Mouse (Mus musculus): ENCODE data around the gene Elmo1. TPM values are rescaled to one million over a fixed set of nuclear protein-coding genes. Genes with fewer than 3 reads are reported as not detected.

Elmo1 gene
- polyA plus RNA-seq, 1 experiment, result not detected

GRCm38 (mm10) chr13:20205746-20206145 is 115.3 kb downstream of the Elmo1 start:
- Histone ChIP-seq H3ac (ENCODE audit: control insufficient read depth, insufficient read length, low read depth) (no peak overlapping the region), H3K36me3 (ENCODE audit: control insufficient read depth, insufficient read depth) (no peaks in the 10 kb centered on the region), H3K79me2 (ENCODE audit: control insufficient read depth, insufficient read depth) (no peaks in the 10 kb centered on the region), H3K27me3 (ENCODE audit: control insufficient read depth, insufficient read depth, insufficient read length) (no peaks in the 10 kb centered on the region), H3K4me3 (ENCODE audit: insufficient read depth, poor library complexity, severe bottlenecking) (no peak overlapping the region), H3K79me3 (ENCODE audit: low read depth) (no peaks in the 10 kb centered on the region)
- TF ChIP-seq USF1 (IDR thresholded peaks at IDR 0.05; ENCODE audit: low read depth) (no peak), CEBPB (IDR thresholded peaks at IDR 0.05; ENCODE audit: low read depth) (no peak), FOSL1 (IDR thresholded peaks at IDR 0.05; ENCODE audit: insufficient read depth, low read length, poor library complexity, severe bottlenecking) (no peak), MYOD1 (IDR thresholded peaks at IDR 0.05; ENCODE audit: control insufficient read depth, insufficient read length, low read depth) (no peak), MAX (IDR thresholded peaks at IDR 0.05) (no peak), CTCF (IDR thresholded peaks at IDR 0.05; ENCODE audit: control insufficient read depth, insufficient read depth, insufficient read length) (no peak), MYOG (IDR thresholded peaks at IDR 0.05; ENCODE audit: control insufficient read depth, extremely low read depth, insufficient read length) (no peak)

- no peaks in the 10 kb centered on the region for H3K79me3 ChIP-seq (ENCODE audit: low read depth)
- no peak for TF ChIP-seq CEBPB (IDR thresholded peaks at IDR 0.05; ENCODE audit: low read depth)
- no peak for TF ChIP-seq CTCF (IDR thresholded peaks at IDR 0.05; ENCODE audit: control insufficient read depth, insufficient read depth, insufficient read length)
- no peak for TF ChIP-seq FOSL1 (IDR thresholded peaks at IDR 0.05; ENCODE audit: insufficient read depth, low read length, poor library complexity, severe bottlenecking)
- no peak for TF ChIP-seq MYOG (IDR thresholded peaks at IDR 0.05; ENCODE audit: control insufficient read depth, extremely low read depth, insufficient read length)
- no peaks in the 10 kb centered on the region for H3K36me3 ChIP-seq (ENCODE audit: control insufficient read depth, insufficient read depth)
- H3K79me2 ChIP-seq (ENCODE audit: control insufficient read depth, insufficient read depth), result no peaks in the 10 kb centered on the region
- H3K27me3 ChIP-seq (ENCODE audit: control insufficient read depth, insufficient read depth, insufficient read length), result no peaks in the 10 kb centered on the region
- no peak overlapping the region for H3ac ChIP-seq (ENCODE audit: control insufficient read depth, insufficient read length, low read depth)
- no peak overlapping the region for H3K4me3 ChIP-seq (ENCODE audit: insufficient read depth, poor library complexity, severe bottlenecking)
Measured at GRCm38 (mm10) chr13:20207126-20207525, 116.7 kb downstream of the Elmo1 start.

DNA sequence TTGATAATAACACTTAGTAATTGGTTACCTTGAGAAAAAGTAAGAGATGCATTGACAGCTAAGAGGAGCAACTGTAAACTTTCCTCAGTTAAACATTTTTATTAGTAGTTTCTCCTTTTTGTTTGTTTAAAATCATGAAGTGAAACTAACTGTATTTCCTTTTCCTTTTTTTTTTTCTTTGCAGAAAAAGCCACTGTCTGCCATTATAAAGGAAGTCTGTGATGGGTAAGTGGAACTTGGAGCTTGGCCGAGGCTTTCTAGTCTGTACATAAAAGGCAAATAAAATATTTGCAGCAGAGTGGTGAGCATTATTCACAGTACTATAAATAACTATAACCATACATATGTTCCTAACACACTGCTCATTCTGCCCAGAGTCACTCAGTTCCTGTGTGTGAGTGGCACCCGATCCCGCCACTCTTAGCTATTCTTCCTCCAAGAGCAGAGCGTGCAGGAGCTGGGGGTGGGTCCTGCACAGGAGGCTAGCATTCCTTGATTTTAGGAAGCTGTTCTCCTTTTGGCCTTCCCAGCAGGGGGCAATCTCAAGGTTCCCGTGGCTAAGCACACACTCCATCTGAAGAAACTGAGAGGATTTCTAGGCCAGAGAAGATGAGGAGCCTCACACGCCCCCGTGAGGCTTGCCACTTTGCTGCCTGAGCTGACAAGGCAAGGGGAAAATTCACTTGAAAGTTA is 117.7 kb downstream of the Elmo1 start:
- no peaks in the 10 kb centered on the region for H3K79me3 ChIP-seq (ENCODE audit: low read depth)
- no peaks in the 10 kb centered on the region for H3K79me2 ChIP-seq (ENCODE audit: control insufficient read depth, insufficient read depth)
- H3K4me3 ChIP-seq (ENCODE audit: insufficient read depth, poor library complexity, severe bottlenecking), result no peak overlapping the region
- no peak overlapping the region for H3ac ChIP-seq (ENCODE audit: control insufficient read depth, insufficient read length, low read depth)
- no peaks in the 10 kb centered on the region for H3K36me3 ChIP-seq (ENCODE audit: control insufficient read depth, insufficient read depth)
- TF ChIP-seq CEBPB (IDR thresholded peaks at IDR 0.05; ENCODE audit: low read depth) (no peak), FOSL1 (IDR thresholded peaks at IDR 0.05; ENCODE audit: insufficient read depth, low read length, poor library complexity, severe bottlenecking) (no peak), MAX (IDR thresholded peaks at IDR 0.05) (no peak), CTCF (IDR thresholded peaks at IDR 0.05; ENCODE audit: control insufficient read depth, insufficient read depth, insufficient read length) (no peak), USF1 (IDR thresholded peaks at IDR 0.05; ENCODE audit: low read depth) (no peak), MYOD1 (IDR thresholded peaks at IDR 0.05; ENCODE audit: control insufficient read depth, insufficient read length, low read depth) (no peak), MYOG (IDR thresholded peaks at IDR 0.05; ENCODE audit: control insufficient read depth, extremely low read depth, insufficient read length) (no peak)
- H3K27me3 ChIP-seq (ENCODE audit: control insufficient read depth, insufficient read depth, insufficient read length), result no peaks in the 10 kb centered on the region

GRCm38 (mm10) chr13:20208867-20209266 is 118.5 kb downstream of the Elmo1 start:
- Histone ChIP-seq H3K4me3 (ENCODE audit: insufficient read depth, poor library complexity, severe bottlenecking) (no peak overlapping the region), H3K36me3 (ENCODE audit: control insufficient read depth, insufficient read depth) (no peaks in the 10 kb centered on the region), H3ac (ENCODE audit: control insufficient read depth, insufficient read length, low read depth) (no peak overlapping the region), H3K27me3 (ENCODE audit: control insufficient read depth, insufficient read depth, insufficient read length) (no peaks in the 10 kb centered on the region), H3K79me3 (ENCODE audit: low read depth) (no peaks in the 10 kb centered on the region), H3K79me2 (ENCODE audit: control insufficient read depth, insufficient read depth) (no peaks in the 10 kb centered on the region)
- TF ChIP-seq CTCF (IDR thresholded peaks at IDR 0.05; ENCODE audit: control insufficient read depth, insufficient read depth, insufficient read length), result no peak

- no peaks in the 10 kb centered on the region for H3K79me3 ChIP-seq (ENCODE audit: low read depth)
- no peaks in the 10 kb centered on the region for H3K27me3 ChIP-seq (ENCODE audit: control insufficient read depth, insufficient read depth, insufficient read length)
- H3ac ChIP-seq (ENCODE audit: control insufficient read depth, insufficient read length, low read depth), result no peak overlapping the region
- no peaks in the 10 kb centered on the region for H3K79me2 ChIP-seq (ENCODE audit: control insufficient read depth, insufficient read depth)
- TF ChIP-seq MYOD1 (IDR thresholded peaks at IDR 0.05; ENCODE audit: control insufficient read depth, insufficient read length, low read depth), result no peak
- TF ChIP-seq MYOG (IDR thresholded peaks at IDR 0.05; ENCODE audit: control insufficient read depth, extremely low read depth, insufficient read length), result no peak
- no peak for TF ChIP-seq CEBPB (IDR thresholded peaks at IDR 0.05; ENCODE audit: low read depth)
- no peak for TF ChIP-seq MAX (IDR thresholded peaks at IDR 0.05)
- TF ChIP-seq CTCF (IDR thresholded peaks at IDR 0.05; ENCODE audit: control insufficient read depth, insufficient read depth, insufficient read length), result no peak
- TF ChIP-seq USF1 (IDR thresholded peaks at IDR 0.05; ENCODE audit: low read depth), result no peak
- no peak for TF ChIP-seq FOSL1 (IDR thresholded peaks at IDR 0.05; ENCODE audit: insufficient read depth, low read length, poor library complexity, severe bottlenecking)
- no peaks in the 10 kb centered on the region for H3K36me3 ChIP-seq (ENCODE audit: control insufficient read depth, insufficient read depth)
- no peak overlapping the region for H3K4me3 ChIP-seq (ENCODE audit: insufficient read depth, poor library complexity, severe bottlenecking)
Measured at GRCm38 (mm10) chr13:20211780-20212179, 121.4 kb downstream of the Elmo1 start.

GRCm38 (mm10) chr13:20212665-20213064 is 122.3 kb downstream of the Elmo1 start:
- H3K79me3 ChIP-seq (ENCODE audit: low read depth), result no peaks in the 10 kb centered on the region
- no peaks in the 10 kb centered on the region for H3K36me3 ChIP-seq (ENCODE audit: control insufficient read depth, insufficient read depth)
- no peak overlapping the region for H3K4me3 ChIP-seq (ENCODE audit: insufficient read depth, poor library complexity, severe bottlenecking)
- H3K79me2 ChIP-seq (ENCODE audit: control insufficient read depth, insufficient read depth), result no peaks in the 10 kb centered on the region
- H3K27me3 ChIP-seq (ENCODE audit: control insufficient read depth, insufficient read depth, insufficient read length), result no peaks in the 10 kb centered on the region
- TF ChIP-seq MAX (IDR thresholded peaks at IDR 0.05), result no peak
- H3ac ChIP-seq (ENCODE audit: control insufficient read depth, insufficient read length, low read depth), result no peak overlapping the region

Measured in C2C12 (cell line).